Mouse (Mus musculus): ENCODE results near the gene Lzic. TPM values are rescaled to one million over a fixed set of nuclear protein-coding genes. Genes with fewer than 3 reads are reported as not detected.

Gene Lzic
- total and polyA plus RNA-seq, 2 experiments from 2014 or later, result 39.3 to 44.3 TPM

- Histone ChIP-seq H3K4me2 (ENCODE audit: low read depth, low read length, poor library complexity, severe bottlenecking) (no peak overlapping the region), H3K27ac (ENCODE audit: low read depth, low read length) (no peak overlapping the region), H3K4me3 (ENCODE audit: low read depth, low read length) (no peak overlapping the region), H3K36me3 (ENCODE audit: insufficient read depth, low read length) (no peaks in the 10 kb centered on the region), H3K27me3 (ENCODE audit: insufficient read depth, low read length) (no peaks in the 10 kb centered on the region), H3K9me3 (ENCODE audit: low read length) (no peaks in the 10 kb centered on the region), H3K4me1 (ENCODE audit: insufficient read depth, low read length) (no peaks in the 10 kb centered on the region), H3K9ac (replicated peaks; ENCODE audit: low read length, poor library complexity, severe bottlenecking) (no peak overlapping the region)
- 75% methylated on average over 6 of the region's 6 CpGs for whole genome bisulfite sequencing
- TF ChIP-seq CTCF (IDR thresholded peaks at IDR 0.05), result no peak
- DNase-seq (ENCODE audit: low spot score), result no peak
- no peak for ATAC-seq (ENCODE audit: low FRiP score)
Observed at GRCm38 (mm10) chr4:149463435-149463950, 21.5 kb upstream of the Lzic start.

DNA sequence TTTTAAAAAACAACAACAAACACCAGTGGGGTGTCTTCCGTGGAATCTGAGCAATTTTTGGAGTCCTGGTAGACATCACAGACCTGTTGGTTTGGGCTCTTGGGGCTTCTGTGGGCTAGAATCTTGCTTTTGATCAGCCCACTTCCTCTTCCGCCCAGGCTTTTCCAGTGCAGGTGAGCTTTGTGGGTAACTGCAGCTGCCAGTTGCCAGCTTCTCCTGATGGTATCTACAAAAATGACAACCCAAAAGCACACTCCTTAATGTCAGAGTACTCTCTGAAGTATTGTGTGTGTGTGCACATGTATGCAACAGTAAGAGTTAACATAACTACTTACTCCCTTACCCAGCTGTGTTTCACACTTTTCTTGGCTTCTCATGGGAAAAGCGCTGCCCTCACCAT, 15.5 kb upstream of the Lzic start:
- no peak overlapping the region for H3K4me3 ChIP-seq (ENCODE audit: low read depth, low read length)
- no peaks in the 10 kb centered on the region for H3K27me3 ChIP-seq (ENCODE audit: insufficient read depth, low read length)
- H3K27ac ChIP-seq (ENCODE audit: low read depth, low read length), result no peak overlapping the region
- no peak overlapping the region for H3K4me2 ChIP-seq (ENCODE audit: low read depth, low read length, poor library complexity, severe bottlenecking)
- ATAC-seq (ENCODE audit: low FRiP score), result no peak
- WGBS, result 94% methylated on average over 3 of the region's 3 CpGs
- H3K9me3 ChIP-seq (ENCODE audit: low read length), result no peaks in the 10 kb centered on the region
- DNase-seq (ENCODE audit: low spot score), result no peak
- H3K36me3 ChIP-seq (ENCODE audit: insufficient read depth, low read length), result peaks cover 9% of the 10 kb centered on the region; the same call in 1 of the 2 replicates
- no peaks in the 10 kb centered on the region for H3K4me1 ChIP-seq (ENCODE audit: insufficient read depth, low read length)
- TF ChIP-seq CTCF (IDR thresholded peaks at IDR 0.05), result no peak
- no peak overlapping the region for H3K9ac ChIP-seq (replicated peaks; ENCODE audit: low read length, poor library complexity, severe bottlenecking)

DNA sequence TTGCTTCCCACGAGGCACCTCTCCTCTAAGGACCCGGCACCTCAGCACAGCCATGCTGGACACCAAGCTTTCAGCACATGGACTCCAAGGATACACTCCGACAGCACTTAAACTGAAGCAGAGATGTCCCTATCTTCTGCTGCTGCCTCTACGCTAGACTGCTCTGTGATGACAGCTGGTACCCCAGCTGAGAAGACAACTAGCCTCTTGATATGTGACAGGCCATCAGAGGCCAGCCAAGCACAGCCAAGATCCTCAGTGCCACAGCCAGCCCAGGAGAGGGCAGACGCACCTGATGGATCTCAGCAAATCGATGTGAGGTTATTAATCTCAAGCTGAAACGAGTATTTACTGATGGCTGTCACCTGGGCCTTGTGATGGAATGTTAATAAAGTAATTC, 9.9 kb upstream of the Lzic start:
- Histone ChIP-seq H3K4me2 (ENCODE audit: low read depth, low read length, poor library complexity, severe bottlenecking) (no peak overlapping the region), H3K36me3 (ENCODE audit: insufficient read depth, low read length) (peaks cover 5% of the 10 kb centered on the region; the same call in 1 of the 2 replicates), H3K9ac (replicated peaks; ENCODE audit: low read length, poor library complexity, severe bottlenecking) (no peak overlapping the region), H3K9me3 (ENCODE audit: low read length) (no peaks in the 10 kb centered on the region), H3K27me3 (ENCODE audit: insufficient read depth, low read length) (no peaks in the 10 kb centered on the region), H3K4me1 (ENCODE audit: insufficient read depth, low read length) (no peaks in the 10 kb centered on the region), H3K27ac (ENCODE audit: low read depth, low read length) (no peak overlapping the region), H3K4me3 (ENCODE audit: low read depth, low read length) (no peak overlapping the region)
- TF ChIP-seq CTCF (IDR thresholded peaks at IDR 0.05), result no peak
- peak; percentile 10 for DNase-seq (ENCODE audit: low spot score)
- WGBS, result 84% methylated on average over 7 of the region's 7 CpGs
- no peak for ATAC-seq (ENCODE audit: low FRiP score)

DNA sequence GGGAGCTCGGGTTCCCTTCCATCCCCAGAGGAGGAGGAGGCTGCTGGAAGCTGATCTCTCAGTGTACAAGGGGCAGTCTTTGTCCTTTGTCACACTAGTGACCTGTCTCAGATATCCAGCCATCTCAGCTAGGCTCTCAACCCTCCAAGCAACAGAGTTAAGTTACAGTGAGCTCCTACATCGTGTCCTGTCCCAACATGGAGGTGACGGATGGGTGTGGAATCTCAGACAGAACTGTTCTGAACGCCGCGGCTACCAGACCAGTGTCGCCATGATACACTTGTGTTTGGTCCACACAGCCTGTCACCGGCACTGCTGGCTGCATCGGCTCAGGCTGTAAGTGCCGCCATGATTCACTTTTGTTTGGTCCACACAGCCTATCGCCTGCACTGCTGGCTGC, 8.0 kb upstream of the Lzic start, which contains the start of gene Tmem274:
TSS of gene Tmem274 (plus strand) at position 301 of the 400 bp plus-strand sequence.
- WGBS, result 91% methylated on average over 11 of the region's 11 CpGs
- no peaks in the 10 kb centered on the region for H3K4me1 ChIP-seq (ENCODE audit: insufficient read depth, low read length)
- no peak within 1 kb of the TSS for H3K9ac ChIP-seq (replicated peaks; ENCODE audit: low read length, poor library complexity, severe bottlenecking)
- no peak for TF ChIP-seq CTCF (IDR thresholded peaks at IDR 0.05)
- no peaks in the 10 kb centered on the region for H3K27me3 ChIP-seq (ENCODE audit: insufficient read depth, low read length)
- H3K27ac ChIP-seq (ENCODE audit: low read depth, low read length), result no peak within 1 kb of the TSS
- H3K36me3 ChIP-seq (ENCODE audit: insufficient read depth, low read length), result peaks cover 5% of the 10 kb centered on the region; the same call in 1 of the 2 replicates
- no peak within 1 kb of the TSS for H3K4me3 ChIP-seq (ENCODE audit: low read depth, low read length)
- no peak within 1 kb of the TSS for H3K4me2 ChIP-seq (ENCODE audit: low read depth, low read length, poor library complexity, severe bottlenecking)
- DNase-seq (ENCODE audit: low spot score) (no peak), ATAC-seq (ENCODE audit: low FRiP score) (no peak)
- H3K9me3 ChIP-seq (ENCODE audit: low read length), result no peaks in the 10 kb centered on the region

- H3K4me1 ChIP-seq (ENCODE audit: insufficient read depth, low read length), result no peaks in the 10 kb centered on the region
- peak overlapping the region; percentile 62 for H3K27ac ChIP-seq (ENCODE audit: low read depth, low read length)
- no peaks in the 10 kb centered on the region for H3K9me3 ChIP-seq (ENCODE audit: low read length)
- H3K27me3 ChIP-seq (ENCODE audit: insufficient read depth, low read length), result no peaks in the 10 kb centered on the region
- H3K36me3 ChIP-seq (ENCODE audit: insufficient read depth, low read length), result peaks cover 19% of the 10 kb centered on the region
- H3K9ac ChIP-seq (replicated peaks; ENCODE audit: low read length, poor library complexity, severe bottlenecking), result peak overlapping the region; percentile 82
- ATAC-seq (ENCODE audit: low FRiP score) (no peak), DNase-seq (ENCODE audit: low spot score) (no peak)
- peak overlapping the region; percentile 58 for H3K4me2 ChIP-seq (ENCODE audit: low read depth, low read length, poor library complexity, severe bottlenecking)
- peak overlapping the region; percentile 75 for H3K4me3 ChIP-seq (ENCODE audit: low read depth, low read length)
- TF ChIP-seq CTCF (IDR thresholded peaks at IDR 0.05), result no peak
- WGBS, result 38% methylated on average over 3 of the region's 3 CpGs
Observed at GRCm38 (mm10) chr4:149484566-149484965, 463 bp upstream of the Lzic start.

DNA sequence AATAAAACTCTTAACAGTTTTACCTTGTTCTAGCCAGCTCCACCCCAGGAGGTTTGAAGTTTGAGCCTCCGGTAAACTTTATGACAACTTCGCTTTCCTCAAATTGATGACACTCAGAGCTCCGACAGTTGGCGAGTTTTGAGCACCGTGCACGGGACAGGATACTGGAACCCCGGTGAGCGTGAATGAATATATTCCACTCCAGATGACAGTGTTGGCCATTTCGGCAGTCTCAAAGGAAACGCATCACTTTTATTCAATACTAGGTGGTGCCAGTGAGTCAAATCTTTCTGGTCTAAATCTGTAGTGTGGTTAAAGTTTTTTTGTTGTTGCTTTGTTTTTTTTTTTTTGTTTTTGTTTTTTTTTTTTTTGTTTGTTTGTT, 787 bp downstream of the Lzic start:
- H3K4me1 ChIP-seq (ENCODE audit: insufficient read depth, low read length), result no peaks in the 10 kb centered on the region
- no peaks in the 10 kb centered on the region for H3K9me3 ChIP-seq (ENCODE audit: low read length)
- peaks cover 23% of the 10 kb centered on the region for H3K36me3 ChIP-seq (ENCODE audit: insufficient read depth, low read length)
- H3K27ac ChIP-seq (ENCODE audit: low read depth, low read length), result peak overlapping the region; percentile 62; the same call in 1 of the 2 replicates
- under 1% methylated on average over 10 of the region's 10 CpGs for WGBS
- DNase-seq (ENCODE audit: low spot score) (peak; percentile 69), ATAC-seq (ENCODE audit: low FRiP score) (no peak)
- no peaks in the 10 kb centered on the region for H3K27me3 ChIP-seq (ENCODE audit: insufficient read depth, low read length)
- peak; percentile 63 for TF ChIP-seq CTCF (IDR thresholded peaks at IDR 0.05)
- H3K9ac ChIP-seq (replicated peaks; ENCODE audit: low read length, poor library complexity, severe bottlenecking), result peak overlapping the region; percentile 82; the same call in 1 of the 2 replicates
- peak overlapping the region; percentile 75 for H3K4me3 ChIP-seq (ENCODE audit: low read depth, low read length)
- peak overlapping the region; percentile 58 for H3K4me2 ChIP-seq (ENCODE audit: low read depth, low read length, poor library complexity, severe bottlenecking)
